Mouse (Mus musculus): ENCODE results near the gene Tssc4. TPM values are rescaled to one million over a fixed set of nuclear protein-coding genes. Genes with fewer than 3 reads are reported as not detected.

Tssc4 gene
- polyA plus RNA-seq, 1 experiment from 2014 or later, result 69.1 TPM

DNA sequence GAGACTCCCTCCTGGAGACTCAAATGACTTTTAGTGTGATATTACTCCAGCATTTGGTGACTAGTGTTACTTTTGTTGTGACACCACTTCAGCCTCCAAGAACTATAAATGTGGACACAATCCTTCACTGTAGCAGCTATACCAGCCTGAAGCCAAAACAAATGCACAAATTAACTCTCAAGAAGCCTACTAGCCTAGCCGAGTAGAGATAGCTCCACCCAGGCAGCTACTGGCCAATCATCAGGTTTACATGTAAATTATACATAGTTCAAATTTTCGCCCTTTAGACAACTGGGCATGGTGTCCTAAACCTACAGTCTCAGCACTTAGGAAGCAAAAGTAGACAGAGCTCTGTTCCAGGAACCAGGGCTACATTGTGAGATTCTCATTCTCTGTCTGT, 17.7 kb upstream of the Tssc4 start:
- Histone ChIP-seq H3K27ac (no peak overlapping the region), H3K4me1 (replicated peaks; ENCODE audit: insufficient read depth, low read length) (peaks cover 19% of the 10 kb centered on the region; the same call in 1 of the 2 replicates), H3K4me2 (ENCODE audit: low read length) (no peak overlapping the region), H3K27me3 (ENCODE audit: insufficient read depth, low read length) (no peaks in the 10 kb centered on the region), H3K4me3 (replicated peaks; ENCODE audit: low read depth, low read length) (no peak overlapping the region), H3K9me3 (replicated peaks; ENCODE audit: low read length) (no peaks in the 10 kb centered on the region), H3K9ac (ENCODE audit: low read depth, low read length) (no peak overlapping the region), H3K36me3 (ENCODE audit: insufficient read depth, low read length) (no peaks in the 10 kb centered on the region)
- no peak for DNase-seq (ENCODE audit: low spot score)
- ATAC-seq (replicated peaks; ENCODE audit: low FRiP score, low read depth), result no peak
- TF ChIP-seq CTCF (IDR thresholded peaks at IDR 0.05; ENCODE audit: low read depth), result no peak
- WGBS, result 51% methylated on average over 2 of the region's 2 CpGs

DNA sequence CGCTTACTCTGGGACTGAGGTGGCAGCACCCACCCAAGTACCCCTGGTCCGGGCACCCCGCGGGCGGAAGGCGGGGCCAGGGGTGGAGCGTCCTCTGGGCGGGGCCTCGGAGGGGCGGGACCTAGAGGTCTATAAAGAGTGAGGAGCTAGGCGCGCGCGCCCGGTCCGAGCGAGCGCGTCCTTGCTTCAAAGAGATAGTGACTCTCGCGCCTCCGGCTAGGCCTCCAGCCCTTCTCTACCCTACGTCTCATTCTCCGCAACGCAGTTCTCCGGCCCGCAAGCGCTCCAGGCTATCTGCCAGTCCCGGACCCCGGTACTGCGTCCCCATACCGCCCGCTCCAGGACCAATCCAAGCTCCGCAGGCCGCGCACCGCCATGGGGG, 16.4 kb upstream of the Tssc4 start, which contains the start of gene Cd81:
Cd81 (plus strand) TSS at position 114 of the 382 bp plus-strand sequence.
- Histone ChIP-seq H3K9ac (ENCODE audit: low read depth, low read length) (peak within 1 kb of the TSS; percentile 97), H3K9me3 (replicated peaks; ENCODE audit: low read length) (no peaks in the 10 kb centered on the region), H3K4me1 (replicated peaks; ENCODE audit: insufficient read depth, low read length) (peaks cover 24% of the 10 kb centered on the region), H3K4me3 (replicated peaks; ENCODE audit: low read depth, low read length) (peak within 1 kb of the TSS; percentile 98), H3K27ac (peak within 1 kb of the TSS; percentile 95), H3K4me2 (ENCODE audit: low read length) (peak within 1 kb of the TSS; percentile 79), H3K27me3 (ENCODE audit: insufficient read depth, low read length) (no peaks in the 10 kb centered on the region), H3K36me3 (ENCODE audit: insufficient read depth, low read length) (no peaks in the 10 kb centered on the region)
- peak; percentile 85 for DNase-seq (ENCODE audit: low spot score)
- no peak for TF ChIP-seq CTCF (IDR thresholded peaks at IDR 0.05; ENCODE audit: low read depth)
- 0% methylated on average over 36 of the region's 37 CpGs for WGBS
- ATAC-seq (replicated peaks; ENCODE audit: low FRiP score, low read depth), result peak; percentile 83

DNA sequence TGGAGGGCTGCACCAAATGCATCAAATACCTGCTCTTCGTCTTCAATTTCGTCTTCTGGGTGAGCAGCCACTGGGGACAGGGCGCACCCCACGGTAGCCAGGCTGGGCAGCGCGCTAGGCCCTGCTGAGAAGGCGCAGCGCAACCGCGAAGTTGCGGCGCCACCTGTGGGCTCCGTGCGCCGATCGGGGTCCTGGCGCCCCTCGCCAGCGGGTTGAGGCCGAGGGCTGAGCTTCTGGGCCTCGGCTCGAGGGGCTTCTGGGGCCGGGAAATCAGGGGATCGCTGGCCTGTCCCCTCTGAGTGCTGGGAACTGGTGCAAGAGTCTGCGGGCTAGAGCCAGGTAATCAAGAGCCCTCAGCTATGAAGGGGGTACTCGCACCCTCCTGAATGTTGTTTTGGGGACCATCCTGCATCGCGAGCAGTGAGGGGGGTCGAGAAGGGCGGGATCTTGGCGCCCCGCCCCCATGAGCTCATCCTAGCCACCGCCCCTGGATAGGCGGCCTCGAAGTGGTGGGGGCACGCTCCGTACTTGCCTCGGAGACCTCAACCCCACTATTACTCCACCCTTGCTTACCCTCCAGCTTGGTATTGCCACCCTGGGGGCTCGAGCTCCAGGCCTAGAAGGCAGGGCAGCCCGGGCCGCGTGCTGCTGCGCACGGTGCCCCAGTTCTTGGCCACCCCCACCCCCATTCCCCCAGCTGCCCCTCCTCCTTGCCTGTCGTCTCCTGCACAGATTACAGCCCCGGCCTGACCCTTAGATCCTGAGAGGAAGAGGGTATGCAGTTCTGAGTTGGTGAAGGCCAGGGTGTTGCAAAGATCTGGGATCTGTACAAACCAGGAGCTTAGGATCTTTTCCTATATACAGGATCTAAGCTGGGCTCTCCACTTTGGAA, 15.8 kb upstream of the Tssc4 start:
- peak; percentile 75 for DNase-seq (ENCODE audit: low spot score)
- H3K4me1 ChIP-seq (replicated peaks; ENCODE audit: insufficient read depth, low read length), result peaks cover 30% of the 10 kb centered on the region
- TF ChIP-seq CTCF (IDR thresholded peaks at IDR 0.05; ENCODE audit: low read depth), result peak; percentile 38; the same call in 1 of the 2 replicates
- peak overlapping the region; percentile 95 for H3K27ac ChIP-seq
- H3K9me3 ChIP-seq (replicated peaks; ENCODE audit: low read length), result no peaks in the 10 kb centered on the region
- ATAC-seq (replicated peaks; ENCODE audit: low FRiP score, low read depth), result peak; percentile 64
- peak overlapping the region; percentile 79 for H3K4me2 ChIP-seq (ENCODE audit: low read length)
- WGBS, result under 1% methylated on average over 46 of the region's 46 CpGs
- H3K9ac ChIP-seq (ENCODE audit: low read depth, low read length), result peak overlapping the region; percentile 97
- H3K36me3 ChIP-seq (ENCODE audit: insufficient read depth, low read length), result no peaks in the 10 kb centered on the region
- H3K27me3 ChIP-seq (ENCODE audit: insufficient read depth, low read length), result no peaks in the 10 kb centered on the region
- H3K4me3 ChIP-seq (replicated peaks; ENCODE audit: low read depth, low read length), result peak overlapping the region; percentile 98

DNA sequence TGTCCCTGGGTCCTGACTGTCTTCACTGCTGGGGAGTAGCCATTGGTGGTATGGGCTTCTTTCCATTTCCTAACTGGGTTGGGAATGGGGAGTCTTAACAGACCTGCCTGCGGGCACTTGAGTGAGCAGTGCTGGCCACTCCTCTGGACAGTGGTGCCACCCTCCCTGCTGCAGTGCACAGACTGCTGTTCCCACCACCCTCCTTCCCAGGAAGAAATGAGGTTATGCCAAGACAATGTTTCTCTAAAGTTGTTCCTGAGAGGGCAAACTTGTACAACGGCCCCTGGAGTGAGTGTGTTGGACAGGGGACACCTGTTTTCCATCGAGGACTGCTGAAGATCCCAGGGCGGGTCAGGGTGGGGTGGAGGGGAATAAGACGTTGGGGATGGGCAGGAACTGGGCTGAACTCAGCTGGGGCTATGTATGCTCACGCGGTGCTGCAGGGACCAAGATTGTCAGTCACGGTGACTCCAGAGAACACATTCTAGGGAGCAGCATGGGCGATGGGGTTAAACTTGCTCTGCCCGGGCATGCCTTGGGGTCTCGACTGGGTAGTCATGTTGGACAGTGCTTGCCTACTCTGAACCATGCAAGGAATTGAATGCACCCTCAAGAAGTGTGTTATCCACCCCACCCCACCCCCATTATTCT, 15.0 kb upstream of the Tssc4 start:
- peak overlapping the region; percentile 95 for H3K27ac ChIP-seq
- H3K9ac ChIP-seq (ENCODE audit: low read depth, low read length), result peak overlapping the region; percentile 97
- H3K36me3 ChIP-seq (ENCODE audit: insufficient read depth, low read length), result no peaks in the 10 kb centered on the region
- TF ChIP-seq CTCF (IDR thresholded peaks at IDR 0.05; ENCODE audit: low read depth), result no peak
- peak overlapping the region; percentile 79 for H3K4me2 ChIP-seq (ENCODE audit: low read length)
- ATAC-seq (replicated peaks; ENCODE audit: low FRiP score, low read depth) (no peak), DNase-seq (ENCODE audit: low spot score) (no peak)
- peak overlapping the region; percentile 98 for H3K4me3 ChIP-seq (replicated peaks; ENCODE audit: low read depth, low read length)
- H3K4me1 ChIP-seq (replicated peaks; ENCODE audit: insufficient read depth, low read length), result peaks cover 35% of the 10 kb centered on the region
- 26% methylated on average over 11 of the region's 11 CpGs for WGBS
- no peaks in the 10 kb centered on the region for H3K27me3 ChIP-seq (ENCODE audit: insufficient read depth, low read length)
- no peaks in the 10 kb centered on the region for H3K9me3 ChIP-seq (replicated peaks; ENCODE audit: low read length)

DNA sequence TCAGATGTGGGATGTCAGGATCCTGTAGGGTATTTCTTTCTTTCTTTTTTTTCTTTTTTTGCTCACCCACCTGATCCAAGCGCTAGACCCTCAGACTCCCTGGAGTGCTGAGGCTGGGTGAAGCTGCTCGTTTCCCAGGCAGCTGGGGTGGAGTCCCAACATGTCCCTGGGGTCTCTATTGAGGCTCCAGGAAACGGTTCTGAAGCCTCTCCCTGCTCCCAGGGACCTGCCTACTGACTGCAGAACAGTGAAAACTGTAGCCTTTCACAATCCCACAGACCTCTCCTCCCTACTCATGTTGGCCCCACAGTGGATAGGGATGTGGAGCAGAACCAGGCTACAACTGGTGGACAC, 14.5 kb upstream of the Tssc4 start:
- peak overlapping the region; percentile 98 for H3K4me3 ChIP-seq (replicated peaks; ENCODE audit: low read depth, low read length)
- no peak for TF ChIP-seq CTCF (IDR thresholded peaks at IDR 0.05; ENCODE audit: low read depth)
- peaks cover 39% of the 10 kb centered on the region for H3K4me1 ChIP-seq (replicated peaks; ENCODE audit: insufficient read depth, low read length)
- ATAC-seq (replicated peaks; ENCODE audit: low FRiP score, low read depth), result no peak
- no peak for DNase-seq (ENCODE audit: low spot score)
- peak overlapping the region; percentile 79 for H3K4me2 ChIP-seq (ENCODE audit: low read length)
- peak overlapping the region; percentile 38; the same call in 1 of the 2 replicates for H3K9ac ChIP-seq (ENCODE audit: low read depth, low read length)
- H3K27ac ChIP-seq, result peak overlapping the region; percentile 8; the same call in 1 of the 2 replicates
- 0 out of 2 replicates have a peak, but pooled peaks cover 3% of the 10 kb centered on the region for H3K36me3 ChIP-seq (ENCODE audit: insufficient read depth, low read length)
- no peaks in the 10 kb centered on the region for H3K9me3 ChIP-seq (replicated peaks; ENCODE audit: low read length)
- H3K27me3 ChIP-seq (ENCODE audit: insufficient read depth, low read length), result no peaks in the 10 kb centered on the region
- WGBS, result 33% methylated on average over 3 of the region's 3 CpGs

DNA sequence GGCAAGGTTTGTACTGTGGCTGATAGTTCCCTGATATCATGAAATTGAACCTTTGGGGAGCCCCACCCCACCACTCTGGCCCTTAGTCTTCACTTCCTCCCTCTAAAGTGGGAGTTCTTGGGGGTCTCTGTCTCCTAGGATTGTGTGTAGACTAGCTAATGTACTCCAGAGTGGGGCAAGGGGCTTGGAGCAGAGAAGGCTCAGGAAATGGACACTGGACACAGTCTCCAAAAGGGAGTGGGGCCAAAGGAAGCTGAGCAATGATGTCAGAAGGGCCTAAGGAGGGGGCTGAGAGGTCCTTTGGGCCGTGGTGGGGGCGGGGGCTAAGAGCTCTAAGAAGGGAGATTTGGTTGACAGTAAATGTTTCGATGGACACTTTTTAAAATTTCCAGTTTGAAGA, 14.0 kb upstream of the Tssc4 start:
- no peak for ATAC-seq (replicated peaks; ENCODE audit: low FRiP score, low read depth)
- Histone ChIP-seq H3K9ac (ENCODE audit: low read depth, low read length) (peak overlapping the region; percentile 38; the same call in 1 of the 2 replicates), H3K4me2 (ENCODE audit: low read length) (peak overlapping the region; percentile 79), H3K36me3 (ENCODE audit: insufficient read depth, low read length) (0 out of 2 replicates have a peak, but pooled peaks cover 3% of the 10 kb centered on the region), H3K9me3 (replicated peaks; ENCODE audit: low read length) (no peaks in the 10 kb centered on the region), H3K27ac (0 out of 2 replicates have a peak overlapping the region, but pooled peaks have one; percentile 8), H3K4me1 (replicated peaks; ENCODE audit: insufficient read depth, low read length) (peaks cover 39% of the 10 kb centered on the region), H3K4me3 (replicated peaks; ENCODE audit: low read depth, low read length) (peak overlapping the region; percentile 98), H3K27me3 (ENCODE audit: insufficient read depth, low read length) (no peaks in the 10 kb centered on the region)
- DNase-seq (ENCODE audit: low spot score), result no peak
- no peak for TF ChIP-seq CTCF (IDR thresholded peaks at IDR 0.05; ENCODE audit: low read depth)
- 59% methylated on average over 3 of the region's 3 CpGs for WGBS
